Mouse (Mus musculus) retina, embryonic 14.5 days (tissue): ENCODE data around the gene Col25a1.

Source experiments
- DNase-seq: peaks from one replicate; pipeline ENCODE4 v3.0.0-alpha.2; 2015; ENCODE audit warnings: low spot score

The Col25a1 gene

GRCm38 (mm10) chr3:130574652-130575051 is 443.4 kb downstream of the Col25a1 start:
- peak; percentile 75 for DNase-seq

- DNase-seq = peak; percentile 47
Observed at GRCm38 (mm10) chr3:130576683-130577082, 445.4 kb downstream of the Col25a1 start.

- no peak for DNase-seq
Observed at GRCm38 (mm10) chr3:130579501-130579900, 448.2 kb downstream of the Col25a1 start.

GRCm38 (mm10) chr3:130581577-130581976 is 450.3 kb downstream of the Col25a1 start:
- no peak for DNase-seq

- peak; percentile 51 for DNase-seq
Observed at GRCm38 (mm10) chr3:130582903-130583664, 451.8 kb downstream of the Col25a1 start.

- DNase-seq = no peak
Observed at GRCm38 (mm10) chr3:130584007-130584406, 452.7 kb downstream of the Col25a1 start.

GRCm38 (mm10) chr3:130595050-130595449 is 463.7 kb downstream of the Col25a1 start:
- no peak for DNase-seq

- no peak for DNase-seq
Observed at GRCm38 (mm10) chr3:130601491-130601890, 470.2 kb downstream of the Col25a1 start.

GRCm38 (mm10) chr3:130607924-130608323 is 476.6 kb downstream of the Col25a1 start:
- no peak for DNase-seq

- no peak for DNase-seq
Observed at GRCm38 (mm10) chr3:130614444-130614843, 483.1 kb downstream of the Col25a1 start.

- no peak for DNase-seq
Observed at GRCm38 (mm10) chr3:130615625-130616024, 484.3 kb downstream of the Col25a1 start.

- DNase-seq = peak; percentile 52
Observed at GRCm38 (mm10) chr3:130617439-130617898, 486.2 kb downstream of the Col25a1 start, which contains the start of gene Etnppl. Gene Etnppl (plus strand): TSS chr3:130617448.

- DNase-seq = peak; percentile 51
Observed at GRCm38 (mm10) chr3:130620517-130621146, 489.3 kb downstream of the Col25a1 start.

- DNase-seq = no peak
Observed at GRCm38 (mm10) chr3:130628358-130628757, 497.1 kb downstream of the Col25a1 start.

- peak; percentile 24 for DNase-seq
Observed at GRCm38 (mm10) chr3:130633859-130634258, 502.6 kb downstream of the Col25a1 start.

GRCm38 (mm10) chr3:130646110-130646810 is 515.0 kb downstream of the Col25a1 start:
- no peak for DNase-seq
